Mouse (Mus musculus) bone marrow macrophage, adult 2 months (primary cell): Measurements from ENCODE around the gene Prkn. TPM values are rescaled to one million over a fixed set of nuclear protein-coding genes. Genes with fewer than 3 reads are reported as not detected.

ENCODE experiments used
- H3K27ac ChIP-seq: 2 replicates; pipeline ENCODE4 v1.5.1; 2012; ENCODE audit warnings: low read depth, low read length; ENCODE audit not compliant: insufficient read depth
- H3K4me1 ChIP-seq: 2 replicates; pipeline ENCODE4 v1.6.1; 2012; ENCODE audit warnings: low read length; ENCODE audit not compliant: control insufficient read depth, insufficient read depth
- H3K4me3 ChIP-seq: 2 replicates; pipeline ENCODE4 v1.5.1; 2012; ENCODE audit warnings: mild to moderate bottlenecking, low read length, moderate library complexity; ENCODE audit not compliant: insufficient read depth
- CTCF ChIP-seq: IDR thresholded peaks from 2 replicates; pipeline ENCODE4 v1.5.1; 2012; ENCODE audit warnings: low read depth, mild to moderate bottlenecking, low read length, moderate library complexity
- POLR2A ChIP-seq: IDR thresholded peaks from 2 replicates; pipeline ENCODE4 v1.6.1; 2012; ENCODE audit warnings: mild to moderate bottlenecking, low read depth, low read length, borderline replicate concordance
- polyA plus RNA-seq: library from polyadenylated mRNA; stranded (reverse); fragments of >200 nt; gene quantifications from 2 replicates; pipeline ENCODE4 v1.2.4, GENCODE M21; 2012; ENCODE audit not compliant: missing spikeins, insufficient read depth, insufficient read length

Gene Prkn
- polyA plus RNA-seq, 1 experiment = 9.9 TPM

DNA sequence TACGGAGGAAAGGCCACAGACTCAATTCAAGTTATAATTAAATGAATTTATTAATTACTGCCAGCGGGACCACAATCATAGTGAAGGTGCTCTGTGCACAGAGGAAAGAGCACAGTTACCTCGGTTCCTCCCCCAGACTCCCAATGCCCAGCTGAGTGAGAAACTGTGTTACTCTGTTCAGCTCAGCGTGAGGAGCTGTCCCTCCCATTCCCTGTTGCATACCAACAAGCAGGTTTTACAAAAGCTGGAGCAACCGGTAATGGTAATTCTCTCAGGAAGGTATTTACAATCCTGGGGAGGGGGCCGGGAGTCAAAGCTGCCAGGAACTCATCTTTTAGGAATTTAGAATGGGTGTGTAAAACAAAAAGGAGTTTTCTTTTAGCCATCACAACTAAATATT, 1207.3 kb downstream of the Prkn start:
- Histone ChIP-seq H3K4me1 (no peaks in the 10 kb centered on the region), H3K27ac (no peak overlapping the region), H3K4me3 (no peak overlapping the region)
- TF ChIP-seq CTCF (no peak), POLR2A (no peak)

DNA sequence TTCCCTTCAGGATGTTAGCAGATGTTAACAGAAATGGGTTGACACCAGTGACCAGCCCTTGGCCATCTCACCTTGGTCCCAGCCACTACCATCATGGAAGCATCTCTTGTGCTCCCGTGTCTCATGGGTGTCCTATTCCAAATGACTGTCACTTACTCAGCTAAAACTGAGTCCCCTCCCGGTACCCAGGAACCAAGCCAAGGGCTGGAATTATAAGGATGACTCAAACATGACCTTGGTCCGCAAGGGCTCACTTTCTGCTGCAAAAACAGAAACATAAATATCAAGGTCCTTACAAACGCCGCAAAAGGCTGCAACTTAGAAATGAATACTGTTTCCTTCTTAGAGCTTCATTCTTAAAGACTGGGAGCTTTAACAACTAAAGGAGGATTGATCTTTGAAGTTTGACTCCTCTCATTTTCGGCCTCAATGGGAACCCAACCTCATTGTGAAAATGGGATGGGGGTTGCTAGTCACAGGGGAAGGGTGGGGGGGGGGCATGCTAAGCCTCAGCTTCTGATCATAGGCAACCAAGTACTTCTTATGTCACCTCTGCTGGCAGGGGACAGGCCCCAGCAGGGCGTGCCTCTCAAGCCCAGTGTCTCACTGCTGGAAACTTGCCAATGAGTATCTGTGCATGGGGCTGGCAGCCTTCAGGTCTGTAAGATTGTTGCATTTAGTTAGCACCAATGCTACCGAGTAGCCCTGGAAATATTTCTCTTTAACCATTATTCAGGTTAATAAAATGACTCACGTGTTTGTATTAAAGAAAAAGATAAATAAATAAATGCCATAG, 1208.7 kb downstream of the Prkn start:
- H3K4me3 ChIP-seq = no peak overlapping the region
- no peak overlapping the region for H3K27ac ChIP-seq
- no peak for TF ChIP-seq POLR2A
- H3K4me1 ChIP-seq = no peaks in the 10 kb centered on the region

DNA sequence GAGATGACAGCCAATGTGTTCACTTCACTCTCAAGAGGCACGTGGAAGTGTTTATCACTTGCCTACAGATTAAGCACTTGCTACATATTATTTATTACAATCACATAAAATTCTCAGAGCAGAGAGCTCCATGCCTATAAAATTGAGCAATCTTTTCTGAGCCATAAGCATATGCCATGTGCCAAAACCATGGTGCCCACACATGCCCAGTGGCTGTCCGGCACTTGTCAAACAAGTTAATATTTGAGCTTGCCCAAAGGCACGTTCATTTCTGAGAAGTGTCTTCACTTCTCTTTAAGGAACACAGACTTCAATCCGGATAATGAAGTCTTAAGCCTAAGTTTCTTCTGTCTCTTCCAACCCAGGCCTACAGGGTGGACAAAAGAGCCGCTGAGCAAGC, 1210.1 kb downstream of the Prkn start:
- Histone ChIP-seq H3K4me3 (no peak overlapping the region), H3K27ac (no peak overlapping the region), H3K4me1 (no peaks in the 10 kb centered on the region)
- no peak for TF ChIP-seq CTCF

DNA sequence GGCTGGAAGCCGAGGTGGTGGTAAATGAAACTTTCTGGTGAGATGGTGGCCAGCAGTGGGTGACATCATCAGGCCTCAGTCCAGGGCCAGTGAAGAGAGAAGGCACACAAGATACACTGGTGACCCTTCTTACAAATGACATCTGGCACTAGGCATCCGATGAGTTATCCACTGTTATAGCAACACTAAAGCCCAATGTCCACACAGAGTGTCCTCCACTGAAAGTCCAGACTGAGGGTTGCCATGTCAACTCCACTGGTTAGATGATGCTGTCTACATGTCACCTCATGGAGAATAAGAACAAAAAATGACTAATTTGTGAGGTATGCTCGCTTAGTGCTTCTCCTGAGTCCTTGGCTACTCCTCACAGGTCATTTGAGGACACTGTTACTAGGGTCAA, 1210.8 kb downstream of the Prkn start:
- no peak overlapping the region for H3K4me3 ChIP-seq
- H3K4me1 ChIP-seq = no peaks in the 10 kb centered on the region
- TF ChIP-seq CTCF (no peak), POLR2A (no peak)
- no peak overlapping the region for H3K27ac ChIP-seq

DNA sequence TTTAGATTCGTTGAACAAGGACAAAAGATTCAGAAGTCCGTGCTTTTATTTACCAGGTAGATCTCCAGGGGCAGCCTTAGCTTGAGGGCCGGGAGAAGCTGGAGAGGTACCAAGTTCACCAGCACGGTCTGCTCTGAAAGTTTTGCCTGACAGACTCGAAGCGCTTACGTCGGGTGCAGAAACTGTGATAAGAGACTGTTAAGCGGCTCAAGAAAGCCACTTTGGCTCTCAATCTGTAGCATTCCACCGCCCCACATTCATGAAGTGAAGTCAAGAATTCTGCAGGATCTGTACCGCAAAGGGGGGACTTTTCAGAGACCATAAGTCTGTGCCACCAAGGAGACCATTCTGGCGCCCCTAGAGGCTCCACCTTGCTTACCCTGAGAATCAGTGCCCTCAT, 1212.5 kb downstream of the Prkn start:
- TF ChIP-seq POLR2A = no peak
- TF ChIP-seq CTCF = no peak
- no peak overlapping the region for H3K4me3 ChIP-seq

DNA sequence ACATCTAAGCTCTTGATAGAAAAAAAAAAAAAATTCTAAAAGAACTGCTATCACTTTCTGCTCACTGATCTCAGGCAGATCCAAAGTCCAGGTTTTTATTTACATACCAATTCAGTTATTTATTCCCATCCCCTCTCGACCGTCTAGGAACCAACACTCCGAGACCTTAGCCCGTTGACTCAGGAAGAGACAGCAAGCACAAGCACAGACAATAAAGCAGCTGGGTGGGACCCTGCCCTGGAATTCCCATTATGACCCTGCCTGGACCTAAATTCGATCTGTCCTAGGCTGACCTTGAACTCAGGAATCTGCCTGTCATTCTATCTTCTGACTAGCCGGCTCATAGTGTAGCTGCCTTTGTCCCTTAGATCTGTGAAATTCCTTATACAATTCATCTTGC, 1218.9 kb downstream of the Prkn start:
- Histone ChIP-seq H3K27ac (no peak overlapping the region), H3K4me3 (no peak overlapping the region), H3K4me1 (no peaks in the 10 kb centered on the region)
- TF ChIP-seq POLR2A (no peak), CTCF (no peak)

More for the DNA sequence above, 1212.5 kb downstream of the Prkn start:
- H3K4me1 ChIP-seq = no peaks in the 10 kb centered on the region
- no peak overlapping the region for H3K27ac ChIP-seq

DNA sequence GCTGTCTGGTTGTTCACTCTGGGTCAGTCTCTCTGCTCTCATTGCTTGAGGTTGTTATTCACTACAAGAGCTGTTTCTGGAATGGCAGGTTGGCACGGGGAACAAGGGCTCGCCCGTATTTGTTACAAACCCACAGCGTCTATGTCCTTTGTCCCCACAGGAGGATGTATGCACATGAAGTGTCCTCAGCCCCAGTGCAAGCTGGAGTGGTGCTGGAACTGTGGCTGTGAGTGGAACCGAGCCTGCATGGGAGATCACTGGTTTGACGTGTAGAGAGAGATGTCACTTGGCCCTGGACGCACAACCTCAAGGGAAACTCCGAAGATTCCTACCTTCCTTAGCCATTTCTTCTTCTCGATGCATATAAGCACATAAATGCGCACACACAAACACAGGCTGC, 1221.2 kb downstream of the Prkn start:
- H3K4me1 ChIP-seq = no peaks in the 10 kb centered on the region
- TF ChIP-seq POLR2A = no peak
- TF ChIP-seq CTCF = no peak
- H3K4me3 ChIP-seq = no peak overlapping the region

DNA sequence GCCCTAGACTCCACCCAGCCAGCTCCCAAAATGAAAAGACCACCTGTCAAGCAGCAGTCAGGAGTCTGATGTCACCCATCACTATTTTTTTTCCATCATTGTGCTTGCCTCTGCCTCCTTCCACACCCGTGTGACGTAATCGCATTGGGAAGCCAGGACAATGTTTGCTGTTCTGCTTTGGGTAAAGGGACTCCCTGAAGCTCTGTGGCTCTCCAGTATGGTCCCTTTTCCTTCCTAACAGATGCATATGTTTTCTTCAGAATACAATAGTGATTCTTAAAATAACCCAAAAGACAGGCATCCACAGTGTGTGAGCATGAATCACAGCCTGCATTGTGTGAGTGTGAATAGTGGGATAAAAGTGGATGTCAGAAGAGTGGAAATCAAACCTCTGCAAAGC, 1222.7 kb downstream of the Prkn start:
- Histone ChIP-seq H3K27ac (no peak overlapping the region), H3K4me1 (no peaks in the 10 kb centered on the region), H3K4me3 (no peak overlapping the region)
- no peak for TF ChIP-seq POLR2A
- TF ChIP-seq CTCF = no peak

More for the DNA sequence above, 1221.2 kb downstream of the Prkn start:
- H3K27ac ChIP-seq = no peak overlapping the region

DNA sequence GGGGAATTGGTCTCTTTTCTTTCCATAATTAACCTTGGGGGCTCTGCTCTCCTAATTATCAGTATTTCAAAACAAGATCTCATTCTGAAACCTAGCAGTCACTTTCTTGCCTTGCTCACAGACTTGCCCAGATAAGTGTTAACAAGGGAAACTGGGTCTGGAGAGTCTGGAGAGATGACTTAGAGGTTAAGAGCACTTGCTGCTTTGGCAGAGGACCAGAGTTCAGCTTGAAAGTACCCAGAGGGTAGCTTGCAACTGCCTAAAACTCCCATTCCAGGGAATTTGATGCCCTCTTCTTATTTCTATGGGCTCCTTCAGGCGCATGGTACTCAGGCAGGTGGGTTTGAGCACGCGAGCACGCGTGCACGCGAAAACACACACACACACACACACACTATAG, 1223.3 kb downstream of the Prkn start:
- Histone ChIP-seq H3K4me1 (no peaks in the 10 kb centered on the region), H3K4me3 (no peak overlapping the region), H3K27ac (no peak overlapping the region)
- TF ChIP-seq CTCF = no peak
- TF ChIP-seq POLR2A = no peak

DNA sequence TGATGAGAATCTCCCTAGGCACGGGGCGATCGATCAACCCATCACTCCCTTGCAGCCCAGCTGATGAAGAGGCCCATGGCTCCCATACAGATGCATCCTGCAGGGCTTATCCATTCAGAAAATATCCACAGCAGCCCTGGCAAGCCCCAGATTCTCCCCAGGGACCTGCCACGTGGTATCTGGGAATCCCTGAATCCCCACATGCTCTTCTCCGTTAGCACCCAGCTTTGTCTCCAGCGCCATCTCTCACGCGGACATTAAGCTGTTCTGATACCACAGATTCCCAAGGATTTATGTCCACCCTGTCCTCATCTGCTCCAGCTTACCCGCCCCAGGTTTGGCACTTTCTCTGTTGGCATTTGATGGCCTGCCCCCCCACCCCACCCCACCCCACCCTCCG, 1225.9 kb downstream of the Prkn start:
- no peak overlapping the region for H3K4me3 ChIP-seq
- H3K4me1 ChIP-seq = no peaks in the 10 kb centered on the region
- H3K27ac ChIP-seq = no peak overlapping the region
- TF ChIP-seq POLR2A (no peak), CTCF (no peak)
